Mouse (Mus musculus): ENCODE data around the gene Cyp2f2. TPM values are rescaled to one million over a fixed set of nuclear protein-coding genes. Genes with fewer than 3 reads are reported as not detected.

Gene Cyp2f2
- polyA plus RNA-seq, 1 experiment from 2014 or later = not detected

Small RNAs within 50 kb of the gene (microRNA-seq; reads per million reads assigned to microRNA genes)
- not detected for gene Mir3101

Other genes with a start within 250 kb of the Cyp2f2 start
- not detected in 2 replicates for gene Cyp2a22, start 180.5 kb upstream of the Cyp2f2 start, polyA plus RNA-seq (2016; fragmentation: Nextera tagmentation; extraction: Ambion mirVana)
- gene Cyp2a12, start 90.8 kb upstream of the Cyp2f2 start, polyA plus RNA-seq (2016; fragmentation: Nextera tagmentation; extraction: Ambion mirVana) = not detected in 2 replicates
- 0.12 and 0.19 TPM in 2 replicates for gene Cyp2t4, start 33.8 kb downstream of the Cyp2f2 start, polyA plus RNA-seq (2016; fragmentation: Nextera tagmentation; extraction: Ambion mirVana)
- gene Egln2, start 46.9 kb downstream of the Cyp2f2 start, polyA plus RNA-seq (2016; fragmentation: Nextera tagmentation; extraction: Ambion mirVana) = 80.4 and 84.4 TPM in 2 replicates
- 69.0 and 71.0 TPM in 2 replicates for gene Rab4b, start 59.0 kb downstream of the Cyp2f2 start, polyA plus RNA-seq (2016; fragmentation: Nextera tagmentation; extraction: Ambion mirVana)
- not detected in 2 replicates for gene Gm21983, start 61.2 kb downstream of the Cyp2f2 start, polyA plus RNA-seq (2016; fragmentation: Nextera tagmentation; extraction: Ambion mirVana)
- gene Mia, start 61.2 kb downstream of the Cyp2f2 start, polyA plus RNA-seq (2016; fragmentation: Nextera tagmentation; extraction: Ambion mirVana) = 2.1 and 2.2 TPM in 2 replicates
- 3.5 and 4.2 TPM in 2 replicates for gene BC024978, start 75.9 kb downstream of the Cyp2f2 start, polyA plus RNA-seq (2016; fragmentation: Nextera tagmentation; extraction: Ambion mirVana)
- 399 and 409 TPM in 2 replicates for gene Snrpa, start 76.4 kb downstream of the Cyp2f2 start, polyA plus RNA-seq (2016; fragmentation: Nextera tagmentation; extraction: Ambion mirVana)
- 5.3 and 5.9 TPM in 2 replicates for gene Itpkc, start 108.8 kb downstream of the Cyp2f2 start, polyA plus RNA-seq (2016; fragmentation: Nextera tagmentation; extraction: Ambion mirVana)
- gene Coq8b, start 113.1 kb downstream of the Cyp2f2 start, polyA plus RNA-seq (2016; fragmentation: Nextera tagmentation; extraction: Ambion mirVana) = 23.1 and 24.1 TPM in 2 replicates
- 21.0 and 25.7 TPM in 2 replicates for gene Numbl, start 138.5 kb downstream of the Cyp2f2 start, polyA plus RNA-seq (2016; fragmentation: Nextera tagmentation; extraction: Ambion mirVana)
- gene Ltbp4, start 217.8 kb downstream of the Cyp2f2 start, polyA plus RNA-seq (2016; fragmentation: Nextera tagmentation; extraction: Ambion mirVana) = 7.0 and 9.0 TPM in 2 replicates
- 71.7 and 77.2 TPM in 2 replicates for gene Shkbp1, start 236.1 kb downstream of the Cyp2f2 start, polyA plus RNA-seq (2016; fragmentation: Nextera tagmentation; extraction: Ambion mirVana)
- gene Gm20479, start 237.5 kb downstream of the Cyp2f2 start, polyA plus RNA-seq (2016; fragmentation: Nextera tagmentation; extraction: Ambion mirVana) = 0.48 and 0.82 TPM in 2 replicates

All from midbrain, embryonic 10.5 days (tissue).